Mouse (Mus musculus): ENCODE results near the gene Nop10. TPM values are rescaled to one million over a fixed set of nuclear protein-coding genes. Genes with fewer than 3 reads are reported as not detected.

The Nop10 gene
- polyA plus RNA-seq, 1 experiment: 79.9 TPM

DNA sequence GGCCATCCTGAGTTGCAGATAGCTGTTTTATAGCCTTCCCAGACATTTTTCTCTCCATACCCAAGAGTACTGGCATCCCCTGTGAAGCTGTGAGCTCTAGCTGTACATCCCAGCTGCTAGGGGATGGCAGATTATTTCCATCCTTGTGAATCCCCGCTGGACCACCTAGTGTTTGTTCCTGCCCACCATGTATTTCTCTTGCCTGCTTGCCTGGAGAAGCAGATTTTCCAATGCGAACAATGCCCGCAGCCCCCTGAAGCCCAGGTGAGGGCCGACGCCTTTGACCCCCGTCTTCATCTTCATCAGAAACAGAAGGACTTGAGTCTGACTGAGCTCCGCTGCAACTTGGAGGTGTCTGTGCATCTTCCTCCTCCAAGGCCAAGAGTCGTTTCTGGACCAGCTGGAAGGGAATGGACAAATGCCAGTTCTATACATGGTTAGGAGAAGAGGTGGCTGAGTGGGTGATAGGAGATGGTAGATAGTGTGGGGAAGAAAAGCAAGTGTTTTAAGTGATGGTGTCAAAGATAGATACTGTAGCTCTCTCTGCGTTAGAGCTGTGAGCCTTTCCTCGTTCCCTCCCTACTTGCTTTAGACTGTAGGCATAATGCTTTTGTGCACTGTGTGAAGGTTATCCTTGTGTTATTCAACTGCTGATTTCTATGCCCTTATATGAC lies 11.8 kb upstream of the Nop10 start:
- H3K4me3 ChIP-seq (replicated peaks; ENCODE audit: control insufficient read depth, low read depth, low read length): no peak overlapping the region
- TF ChIP-seq POLR2A (IDR thresholded peaks at IDR 0.05; ENCODE audit: borderline replicate concordance, control insufficient read depth, low read depth, low read length) (no peak), CTCF (IDR thresholded peaks at IDR 0.05; ENCODE audit: control insufficient read depth, insufficient read depth, low read length) (no peak)
- H3K27ac ChIP-seq (ENCODE audit: control insufficient read depth, insufficient read depth, low read depth, low read length, poor library complexity): no peak overlapping the region
- 87% methylated on average over 10 of the region's 10 CpGs for WGBS
- H3K4me1 ChIP-seq (ENCODE audit: control insufficient read depth, insufficient read depth, low read length): no peaks in the 10 kb centered on the region

DNA sequence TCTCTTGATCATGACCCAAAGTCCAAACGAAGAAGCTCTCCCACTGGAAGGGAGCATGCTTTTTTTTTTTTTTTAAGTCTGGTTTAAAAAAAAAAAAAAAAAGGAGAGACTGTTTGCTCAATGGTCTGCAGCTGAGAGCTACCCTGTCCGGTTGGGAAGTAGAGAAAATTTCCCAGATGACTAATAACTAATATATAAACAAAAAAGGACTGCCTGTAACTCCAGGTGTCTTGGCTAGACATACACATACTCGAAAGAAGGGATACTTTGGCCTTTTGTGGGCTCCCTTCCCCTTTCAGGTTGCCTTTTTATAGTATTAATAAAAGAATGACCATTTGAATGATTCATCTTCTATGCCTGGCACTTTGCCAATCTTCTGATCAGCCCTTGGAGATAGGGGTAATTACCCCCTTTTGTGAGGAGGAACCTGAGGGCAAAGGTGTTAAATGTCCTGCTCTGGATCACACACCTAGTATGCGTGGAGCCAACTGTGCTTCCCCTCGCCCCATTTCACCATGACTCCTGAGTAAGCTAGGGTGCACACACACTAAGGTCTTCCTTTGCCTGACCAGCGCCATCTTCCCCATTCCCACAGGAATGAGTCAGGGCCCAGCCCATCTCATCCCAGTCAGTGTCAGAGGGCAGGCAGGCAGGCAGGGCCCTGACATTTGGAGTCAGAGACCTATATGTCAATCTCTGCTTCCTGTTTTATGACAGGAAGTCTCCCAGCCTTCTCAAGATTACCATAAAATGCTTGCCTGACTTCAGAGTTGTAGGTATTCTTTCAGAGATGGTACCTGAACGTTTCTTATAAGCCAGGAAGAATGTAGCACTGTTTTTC lies 6.8 kb upstream of the Nop10 start:
- Histone ChIP-seq H3K27ac (ENCODE audit: control insufficient read depth, insufficient read depth, low read depth, low read length, poor library complexity) (no peak overlapping the region), H3K4me1 (ENCODE audit: control insufficient read depth, insufficient read depth, low read length) (no peaks in the 10 kb centered on the region; the same call in 1 of the 2 replicates), H3K4me3 (replicated peaks; ENCODE audit: control insufficient read depth, low read depth, low read length) (no peak overlapping the region)
- 62% methylated on average over 7 of the region's 7 CpGs for WGBS
- TF ChIP-seq POLR2A (IDR thresholded peaks at IDR 0.05; ENCODE audit: borderline replicate concordance, control insufficient read depth, low read depth, low read length): no peak
- TF ChIP-seq CTCF (IDR thresholded peaks at IDR 0.05; ENCODE audit: control insufficient read depth, insufficient read depth, low read length): no peak

DNA sequence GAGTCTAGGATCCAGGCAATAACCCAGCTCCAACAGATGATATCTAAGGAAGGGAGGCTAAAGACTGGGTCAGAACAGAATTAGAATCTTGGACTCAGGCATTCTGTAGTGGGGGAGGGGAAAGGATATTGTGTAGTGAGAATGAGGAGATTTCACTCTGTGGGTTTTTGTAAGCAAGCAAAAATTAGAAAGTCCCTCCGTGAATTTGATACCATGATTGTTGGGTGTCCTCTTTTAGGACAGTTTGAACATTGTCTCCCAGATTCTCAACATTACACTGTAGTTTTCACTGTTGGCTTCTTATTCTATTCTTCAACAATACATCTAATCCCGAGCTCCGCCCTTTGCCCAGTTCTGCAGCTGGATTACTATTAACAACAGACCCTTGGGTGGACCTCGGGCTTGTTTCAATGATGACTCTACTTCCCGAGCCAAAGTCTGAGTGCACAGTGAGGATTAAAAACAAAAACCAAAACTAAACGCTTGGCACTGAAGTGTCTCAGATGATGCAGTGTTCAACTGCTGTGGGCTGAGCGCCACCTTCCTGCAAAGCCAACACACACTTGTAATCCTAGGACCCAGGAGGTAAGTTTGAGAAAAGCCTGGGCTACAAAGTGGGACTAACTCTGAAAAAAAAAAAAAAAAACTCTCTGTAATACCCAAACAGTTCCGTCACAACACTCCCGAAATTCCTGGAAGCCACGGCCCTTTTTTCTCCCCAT lies 2.3 kb upstream of the Nop10 start, which contains the start of gene Nutm1:
Nutm1 (minus strand) TSS at position 51 of the 722 bp plus-strand sequence.
- no peak for TF ChIP-seq POLR2A (IDR thresholded peaks at IDR 0.05; ENCODE audit: borderline replicate concordance, control insufficient read depth, low read depth, low read length)
- peak; percentile 61 for TF ChIP-seq CTCF (IDR thresholded peaks at IDR 0.05; ENCODE audit: control insufficient read depth, insufficient read depth, low read length)
- Histone ChIP-seq H3K4me1 (ENCODE audit: control insufficient read depth, insufficient read depth, low read length) (no peaks in the 10 kb centered on the region; the same call in 1 of the 2 replicates), H3K27ac (ENCODE audit: control insufficient read depth, insufficient read depth, low read depth, low read length, poor library complexity) (no peak within 1 kb of the TSS), H3K4me3 (replicated peaks; ENCODE audit: control insufficient read depth, low read depth, low read length) (no peak within 1 kb of the TSS)
- WGBS: 46% methylated on average over 10 of the region's 10 CpGs

DNA sequence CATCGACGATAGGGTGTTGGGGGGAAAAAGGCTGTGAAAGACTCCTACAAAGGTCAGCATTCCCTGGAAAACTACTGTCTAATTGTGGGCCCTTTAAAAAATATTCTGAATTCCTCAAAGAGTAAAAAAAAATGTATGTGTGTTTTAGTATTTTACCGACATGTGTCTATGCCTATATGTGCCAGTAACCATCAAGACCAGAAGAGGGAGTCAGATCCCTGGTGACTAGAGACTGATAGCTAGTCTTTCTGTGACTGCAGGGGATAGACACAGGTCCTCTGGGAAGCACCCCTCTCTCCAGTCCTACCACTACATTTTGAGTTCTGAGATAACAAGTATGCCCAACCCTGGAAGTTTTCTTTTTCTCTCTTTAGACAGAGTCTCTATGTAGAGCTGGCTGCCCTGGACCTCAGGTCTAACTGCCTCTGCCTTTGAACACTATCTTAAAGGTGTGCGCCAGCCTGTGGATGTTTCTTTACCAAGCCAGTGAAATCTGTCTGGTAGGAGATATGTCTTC lies 1.1 kb downstream of the Nop10 start:
- Histone ChIP-seq H3K4me1 (ENCODE audit: control insufficient read depth, insufficient read depth, low read length) (no peaks in the 10 kb centered on the region), H3K4me3 (replicated peaks; ENCODE audit: control insufficient read depth, low read depth, low read length) (no peak overlapping the region), H3K27ac (ENCODE audit: control insufficient read depth, insufficient read depth, low read depth, low read length, poor library complexity) (no peak overlapping the region)
- WGBS: 24% methylated on average over 4 of the region's 4 CpGs
- TF ChIP-seq CTCF (IDR thresholded peaks at IDR 0.05; ENCODE audit: control insufficient read depth, insufficient read depth, low read length): 0 out of 2 replicates have a peak, but pooled peaks have one; percentile 12
- TF ChIP-seq POLR2A (IDR thresholded peaks at IDR 0.05; ENCODE audit: borderline replicate concordance, control insufficient read depth, low read depth, low read length): no peak

DNA sequence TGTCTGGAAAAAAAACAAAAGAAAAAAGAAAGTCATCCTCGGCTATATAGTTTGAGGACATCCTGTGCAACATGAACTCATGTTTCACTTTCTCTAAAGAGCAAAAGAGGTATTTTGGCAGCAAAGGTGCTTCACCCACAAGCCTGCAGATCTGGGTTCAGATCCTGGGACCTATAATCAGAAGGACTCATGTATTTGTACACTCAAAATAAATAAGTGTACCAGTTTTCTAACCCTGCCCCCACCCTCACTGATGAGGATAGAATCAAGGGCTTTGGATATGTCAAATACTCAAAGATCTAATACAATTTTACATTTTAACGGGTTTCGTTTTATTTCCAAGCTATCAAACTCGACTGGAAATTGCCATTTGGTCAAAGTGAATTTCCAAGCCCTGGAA lies 2.6 kb downstream of the Nop10 start:
- Histone ChIP-seq H3K4me1 (ENCODE audit: control insufficient read depth, insufficient read depth, low read length) (no peaks in the 10 kb centered on the region), H3K27ac (ENCODE audit: control insufficient read depth, insufficient read depth, low read depth, low read length, poor library complexity) (no peak overlapping the region), H3K4me3 (replicated peaks; ENCODE audit: control insufficient read depth, low read depth, low read length) (no peak overlapping the region)
- WGBS: 61% methylated on average over 4 of the region's 4 CpGs
- TF ChIP-seq CTCF (IDR thresholded peaks at IDR 0.05; ENCODE audit: control insufficient read depth, insufficient read depth, low read length): no peak
- TF ChIP-seq POLR2A (IDR thresholded peaks at IDR 0.05; ENCODE audit: borderline replicate concordance, control insufficient read depth, low read depth, low read length): no peak

DNA sequence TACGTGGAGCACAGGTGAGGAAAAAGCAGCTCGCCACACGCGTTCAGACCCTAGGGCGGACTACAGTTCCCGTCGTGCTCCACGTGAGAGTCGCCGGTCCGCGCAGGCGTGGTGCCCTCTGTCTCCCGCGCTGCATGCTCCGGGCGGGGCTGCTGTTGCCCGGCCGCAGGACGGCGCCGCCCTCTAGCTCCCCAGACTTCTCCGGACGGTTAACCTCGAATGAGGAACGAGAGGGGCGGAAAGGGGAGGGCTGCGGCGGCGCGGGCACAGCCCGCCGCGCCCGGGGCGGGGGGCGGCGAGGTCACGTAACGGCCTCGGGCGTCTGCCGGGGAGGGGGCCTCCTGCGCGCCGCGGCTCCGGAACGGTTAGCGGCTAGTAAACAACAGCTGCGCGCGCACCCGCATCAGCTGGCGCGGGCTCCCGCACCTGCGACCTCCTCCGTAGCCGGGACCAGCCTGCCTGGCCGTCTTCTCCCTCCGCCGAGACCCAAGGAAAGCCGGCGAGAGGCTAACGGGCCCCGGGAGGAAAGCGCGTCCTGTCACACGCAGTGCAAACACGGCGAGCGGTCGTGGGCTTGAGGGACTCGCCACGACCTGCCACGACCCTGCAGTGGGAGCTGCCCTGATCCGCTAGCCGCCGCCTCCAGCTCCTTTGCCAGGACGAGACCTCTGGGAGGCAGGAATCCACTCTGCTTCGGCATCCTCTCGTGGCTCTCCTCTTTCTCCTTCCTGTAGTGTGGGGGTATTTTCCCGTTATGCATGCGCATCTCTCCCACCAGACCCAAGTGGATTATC lies 3.9 kb downstream of the Nop10 start, which contains the start of gene Slc12a6:
Slc12a6 (plus strand) TSS at position 378 of the 794 bp plus-strand sequence.
- TF ChIP-seq POLR2A (IDR thresholded peaks at IDR 0.05; ENCODE audit: borderline replicate concordance, control insufficient read depth, low read depth, low read length) (peak; percentile 39; the same call in 1 of the 2 replicates), CTCF (IDR thresholded peaks at IDR 0.05; ENCODE audit: control insufficient read depth, insufficient read depth, low read length) (0 out of 2 replicates have a peak, but pooled peaks have one; percentile 5)
- H3K27ac ChIP-seq (ENCODE audit: control insufficient read depth, insufficient read depth, low read depth, low read length, poor library complexity): peak within 1 kb of the TSS; percentile 99
- WGBS: under 1% methylated on average over 85 of the region's 85 CpGs
- H3K4me1 ChIP-seq (ENCODE audit: control insufficient read depth, insufficient read depth, low read length): no peaks in the 10 kb centered on the region; the same call in 1 of the 2 replicates
- H3K4me3 ChIP-seq (replicated peaks; ENCODE audit: control insufficient read depth, low read depth, low read length): peak within 1 kb of the TSS; percentile 95

DNA sequence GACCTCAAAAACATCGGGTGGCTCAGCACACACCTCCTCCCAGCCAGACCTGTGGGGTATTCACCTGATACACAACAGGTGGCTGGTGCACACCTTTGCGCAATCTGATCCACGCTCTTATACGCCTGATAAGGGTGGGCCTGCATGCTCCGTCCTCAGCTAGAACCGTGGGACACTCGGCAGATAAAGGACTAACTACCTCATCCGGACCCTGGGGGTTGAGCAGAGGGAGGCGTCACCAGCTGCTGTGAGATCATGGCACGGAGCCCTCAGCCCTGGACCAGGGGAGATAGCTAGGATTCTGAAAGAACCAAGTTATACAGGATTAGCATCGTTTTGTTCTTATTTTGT lies 4.5 kb downstream of the Nop10 start, which contains the start of gene Gm21985:
Gm21985 (plus strand) TSS at position 73 of the 351 bp plus-strand sequence.
- under 1% methylated on average over 11 of the region's 11 CpGs for WGBS
- H3K4me1 ChIP-seq (ENCODE audit: control insufficient read depth, insufficient read depth, low read length): no peaks in the 10 kb centered on the region; the same call in 1 of the 2 replicates
- H3K4me3 ChIP-seq (replicated peaks; ENCODE audit: control insufficient read depth, low read depth, low read length): peak within 1 kb of the TSS; percentile 95
- TF ChIP-seq CTCF (IDR thresholded peaks at IDR 0.05; ENCODE audit: control insufficient read depth, insufficient read depth, low read length) (no peak), POLR2A (IDR thresholded peaks at IDR 0.05; ENCODE audit: borderline replicate concordance, control insufficient read depth, low read depth, low read length) (peak; percentile 64; the same call in 1 of the 2 replicates)
- peak within 1 kb of the TSS; percentile 99 for H3K27ac ChIP-seq (ENCODE audit: control insufficient read depth, insufficient read depth, low read depth, low read length, poor library complexity)

Measured in bone marrow, adult 2 months (tissue).